Mouse (Mus musculus): ENCODE results near the gene G6pc3. TPM values are rescaled to one million over a fixed set of nuclear protein-coding genes. Genes with fewer than 3 reads are reported as not detected.
A peak's percentile ranks its signal among the peaks of the same experiment; 100 is the strongest.

Gene G6pc3
- polyA plus RNA-seq, 1 experiment, result 97.1 TPM

- Histone ChIP-seq H3K4me3 (ENCODE audit: insufficient read depth, low read length) (no peak overlapping the region), H3K4me1 (ENCODE audit: control insufficient read depth, insufficient read depth, low read length) (peaks cover 32% of the 10 kb centered on the region), H3K27ac (ENCODE audit: insufficient read depth, low read length) (0 out of 2 replicates have a peak overlapping the region, but pooled peaks have one; percentile 61)
- no peak for TF ChIP-seq POLR2A (IDR thresholded peaks at IDR 0.05; ENCODE audit: extremely low read depth, insufficient read depth, low read length)
- no peak for TF ChIP-seq CTCF (IDR thresholded peaks at IDR 0.05; ENCODE audit: extremely low read depth, insufficient read depth, low read length)
These were observed 32.0 kb downstream of the G6pc3 start for GRCm38 (mm10) chr11:102221243-102221953.

GRCm38 (mm10) chr11:102221954-102222351 is 32.5 kb downstream of the G6pc3 start:
- peaks cover 35% of the 10 kb centered on the region for H3K4me1 ChIP-seq (ENCODE audit: control insufficient read depth, insufficient read depth, low read length)
- H3K27ac ChIP-seq (ENCODE audit: insufficient read depth, low read length), result 0 out of 2 replicates have a peak overlapping the region, but pooled peaks have one; percentile 61
- no peak for TF ChIP-seq CTCF (IDR thresholded peaks at IDR 0.05; ENCODE audit: extremely low read depth, insufficient read depth, low read length)
- H3K4me3 ChIP-seq (ENCODE audit: insufficient read depth, low read length), result no peak overlapping the region

DNA sequence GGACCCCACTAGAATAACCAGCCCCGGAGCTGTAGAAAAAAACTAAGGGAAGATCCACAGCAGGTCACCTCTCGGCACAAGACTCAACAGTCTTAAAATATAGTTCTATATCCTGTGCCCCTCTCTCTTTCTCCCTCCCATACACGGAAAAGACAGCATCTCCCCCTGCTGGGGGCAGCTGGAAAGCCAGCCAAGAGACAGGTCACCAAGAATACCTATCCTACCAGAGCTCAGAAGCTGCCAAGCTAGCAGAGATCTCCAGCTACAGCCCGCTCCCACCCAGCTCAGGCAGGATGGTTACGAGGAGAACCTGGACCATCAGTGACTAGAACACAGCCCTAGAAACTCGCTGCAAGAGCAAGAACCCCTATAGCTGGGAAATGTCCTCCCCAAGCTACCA is 33.7 kb downstream of the G6pc3 start:
- TF ChIP-seq POLR2A (IDR thresholded peaks at IDR 0.05; ENCODE audit: extremely low read depth, insufficient read depth, low read length), result no peak
- TF ChIP-seq CTCF (IDR thresholded peaks at IDR 0.05; ENCODE audit: extremely low read depth, insufficient read depth, low read length), result peak; percentile 45
- Histone ChIP-seq H3K4me1 (ENCODE audit: control insufficient read depth, insufficient read depth, low read length) (peaks cover 33% of the 10 kb centered on the region), H3K4me3 (ENCODE audit: insufficient read depth, low read length) (no peak overlapping the region), H3K27ac (ENCODE audit: insufficient read depth, low read length) (no peak overlapping the region)

- Histone ChIP-seq H3K4me1 (ENCODE audit: control insufficient read depth, insufficient read depth, low read length) (peaks cover 26% of the 10 kb centered on the region), H3K4me3 (ENCODE audit: insufficient read depth, low read length) (no peak overlapping the region), H3K27ac (ENCODE audit: insufficient read depth, low read length) (no peak overlapping the region)
- TF ChIP-seq POLR2A (IDR thresholded peaks at IDR 0.05; ENCODE audit: extremely low read depth, insufficient read depth, low read length) (no peak), CTCF (IDR thresholded peaks at IDR 0.05; ENCODE audit: extremely low read depth, insufficient read depth, low read length) (no peak)
These were observed 35.3 kb downstream of the G6pc3 start for GRCm38 (mm10) chr11:102224686-102225085.

- TF ChIP-seq CTCF (IDR thresholded peaks at IDR 0.05; ENCODE audit: extremely low read depth, insufficient read depth, low read length), result no peak
- no peak for TF ChIP-seq POLR2A (IDR thresholded peaks at IDR 0.05; ENCODE audit: extremely low read depth, insufficient read depth, low read length)
- Histone ChIP-seq H3K27ac (ENCODE audit: insufficient read depth, low read length) (no peak overlapping the region), H3K4me3 (ENCODE audit: insufficient read depth, low read length) (no peak overlapping the region), H3K4me1 (ENCODE audit: control insufficient read depth, insufficient read depth, low read length) (peaks cover 21% of the 10 kb centered on the region)
These were observed 35.8 kb downstream of the G6pc3 start for GRCm38 (mm10) chr11:102225221-102225620.

- H3K4me3 ChIP-seq (ENCODE audit: insufficient read depth, low read length), result peak overlapping the region; percentile 68; the same call in 1 of the 2 replicates
- H3K27ac ChIP-seq (ENCODE audit: insufficient read depth, low read length), result no peak overlapping the region
- peaks cover 19% of the 10 kb centered on the region for H3K4me1 ChIP-seq (ENCODE audit: control insufficient read depth, insufficient read depth, low read length)
- TF ChIP-seq POLR2A (IDR thresholded peaks at IDR 0.05; ENCODE audit: extremely low read depth, insufficient read depth, low read length), result no peak
- TF ChIP-seq CTCF (IDR thresholded peaks at IDR 0.05; ENCODE audit: extremely low read depth, insufficient read depth, low read length), result no peak
These were observed 36.9 kb downstream of the G6pc3 start for GRCm38 (mm10) chr11:102226067-102226978.

GRCm38 (mm10) chr11:102227270-102228190 is 38.1 kb downstream of the G6pc3 start:
- H3K4me3 ChIP-seq (ENCODE audit: insufficient read depth, low read length), result peak overlapping the region; percentile 68
- no peak for TF ChIP-seq CTCF (IDR thresholded peaks at IDR 0.05; ENCODE audit: extremely low read depth, insufficient read depth, low read length)
- no peak for TF ChIP-seq POLR2A (IDR thresholded peaks at IDR 0.05; ENCODE audit: extremely low read depth, insufficient read depth, low read length)
- H3K4me1 ChIP-seq (ENCODE audit: control insufficient read depth, insufficient read depth, low read length), result peaks cover 19% of the 10 kb centered on the region
- no peak overlapping the region for H3K27ac ChIP-seq (ENCODE audit: insufficient read depth, low read length)

DNA sequence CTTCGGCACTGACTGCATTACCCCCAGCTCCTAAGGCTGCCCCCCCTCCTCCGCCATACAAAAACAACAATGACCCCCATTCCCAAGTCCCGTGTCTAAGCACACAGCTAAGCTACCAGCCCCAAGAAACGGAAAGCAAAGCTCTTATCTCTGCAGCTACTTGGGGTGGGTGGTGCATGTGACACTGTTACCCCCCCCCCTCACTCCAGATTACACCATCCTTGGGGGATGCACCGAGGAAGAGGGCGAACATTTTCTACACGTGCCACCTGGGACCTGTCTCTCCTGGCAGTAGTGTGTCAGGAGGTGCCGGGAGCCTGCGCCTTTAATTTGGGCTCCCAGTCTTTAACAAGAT is 38.7 kb downstream of the G6pc3 start:
- Histone ChIP-seq H3K4me3 (ENCODE audit: insufficient read depth, low read length) (peak overlapping the region; percentile 68), H3K27ac (ENCODE audit: insufficient read depth, low read length) (no peak overlapping the region), H3K4me1 (ENCODE audit: control insufficient read depth, insufficient read depth, low read length) (peaks cover 19% of the 10 kb centered on the region)
- no peak for TF ChIP-seq CTCF (IDR thresholded peaks at IDR 0.05; ENCODE audit: extremely low read depth, insufficient read depth, low read length)
- TF ChIP-seq POLR2A (IDR thresholded peaks at IDR 0.05; ENCODE audit: extremely low read depth, insufficient read depth, low read length), result no peak
